Mouse (Mus musculus) lung, postnatal 36 days (tissue): ENCODE data around the gene Pced1b.

Experiments used
- DNase-seq: peaks from one replicate; pipeline ENCODE4 v3.0.0; 2022; ENCODE audit warnings: mixed read lengths

The Pced1b gene

DNA sequence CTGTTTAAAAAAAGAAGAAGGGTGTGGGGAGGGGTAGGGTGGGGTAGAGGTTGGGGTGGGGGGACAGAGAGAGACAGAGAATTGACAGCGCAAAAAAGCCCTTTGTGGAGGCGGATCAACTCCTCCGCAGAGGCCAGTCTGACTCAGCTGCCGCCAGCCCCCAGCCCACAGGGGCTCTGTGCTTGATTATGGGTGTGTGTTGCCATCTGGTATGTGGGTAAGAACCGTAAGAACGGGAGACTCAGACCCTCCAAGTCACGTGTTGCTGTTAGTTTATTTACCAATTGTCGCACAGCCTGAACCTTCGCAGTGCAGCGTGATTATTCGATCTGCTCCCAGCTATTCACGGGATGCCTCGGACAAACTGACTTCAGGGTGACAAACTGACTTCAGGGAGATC, 41.8 kb downstream of the Pced1b start:
- DNase-seq: no peak

DNA sequence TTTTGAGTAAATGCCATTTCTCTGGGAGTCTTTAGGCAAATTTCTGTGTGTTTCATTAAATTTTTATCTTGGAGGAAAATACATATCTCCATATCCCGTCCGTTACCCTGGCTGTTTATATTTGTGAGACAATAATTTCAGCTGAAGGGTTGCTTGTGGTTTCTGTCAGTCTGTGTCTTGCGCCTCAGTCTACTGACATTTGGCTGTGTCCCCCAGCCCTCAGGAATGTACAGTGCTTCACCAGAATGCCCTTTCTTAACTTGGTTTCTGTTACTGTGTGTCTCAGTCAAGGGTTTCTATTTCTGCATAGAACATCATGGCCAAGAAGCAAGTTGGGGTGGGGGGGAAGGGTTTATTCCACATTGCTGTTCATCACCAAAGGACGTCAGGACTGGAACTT, 42.3 kb downstream of the Pced1b start:
- DNase-seq: no peak

GRCm38 (mm10) chr15:97290351-97290750, 43.4 kb downstream of the Pced1b start:
- no peak for DNase-seq

GRCm38 (mm10) chr15:97291291-97292050, 44.6 kb downstream of the Pced1b start:
- DNase-seq: peak; percentile 15

- no peak for DNase-seq
Observed at GRCm38 (mm10) chr15:97307935-97308334, 61.0 kb downstream of the Pced1b start.

- DNase-seq: no peak
Observed at GRCm38 (mm10) chr15:97309533-97309932, 62.6 kb downstream of the Pced1b start.

DNA sequence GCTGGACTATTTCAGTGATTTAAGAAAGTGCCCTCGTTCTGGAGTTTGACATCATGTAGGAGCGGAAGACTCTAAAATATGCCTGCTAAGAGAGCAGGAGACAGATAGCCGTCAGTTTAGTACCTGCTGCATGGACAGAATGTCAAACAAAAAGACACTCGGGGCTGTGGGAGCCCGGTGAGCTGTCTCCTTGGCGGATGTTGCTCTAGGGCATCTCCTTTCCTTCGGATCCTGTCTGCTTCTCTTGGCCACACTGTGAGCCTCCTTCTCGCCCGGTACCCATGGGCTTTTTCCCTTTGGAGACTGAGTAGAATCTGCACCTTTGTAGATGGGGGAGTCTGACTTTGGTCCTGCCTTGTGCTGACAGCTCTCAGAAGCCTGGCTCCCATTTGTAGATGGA, 63.3 kb downstream of the Pced1b start:
- DNase-seq: no peak

- DNase-seq: no peak
Observed at GRCm38 (mm10) chr15:97311211-97311610, 64.3 kb downstream of the Pced1b start.

GRCm38 (mm10) chr15:97311937-97312336, 65.0 kb downstream of the Pced1b start:
- DNase-seq: peak; percentile 58

DNA sequence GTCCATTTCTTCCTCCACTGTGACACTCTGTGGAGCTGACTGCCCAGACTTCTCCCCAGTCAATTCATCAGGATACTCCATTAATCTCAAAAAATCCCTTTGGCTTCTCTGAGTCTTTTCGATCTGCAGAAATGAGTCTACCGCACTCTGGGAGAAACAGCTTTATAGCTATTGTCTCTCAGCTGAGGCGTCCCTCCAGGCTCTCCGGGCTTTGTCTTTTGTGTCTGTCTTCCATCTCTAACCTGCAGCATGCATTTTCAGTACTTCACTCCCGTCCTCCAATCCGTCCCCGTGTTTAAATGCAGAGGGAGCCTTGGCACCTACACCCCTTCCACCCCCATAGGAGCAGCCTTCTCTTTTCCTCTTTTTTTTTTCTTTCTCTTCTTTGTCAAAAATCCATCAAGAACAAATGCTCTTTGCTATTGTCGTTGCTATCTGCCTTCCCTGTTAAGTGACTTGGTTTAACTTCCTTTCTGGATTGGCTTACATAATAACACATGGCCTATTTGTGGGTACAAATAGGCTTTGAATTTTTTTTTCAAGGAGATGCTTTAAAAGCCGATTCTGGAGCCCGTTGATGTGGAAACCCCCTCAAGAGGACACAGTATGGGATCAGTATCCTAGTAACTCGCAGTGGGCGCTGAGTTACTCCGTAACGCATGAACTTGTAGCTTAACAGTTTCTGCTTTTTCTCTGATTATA, 68.0 kb downstream of the Pced1b start:
- no peak for DNase-seq

DNA sequence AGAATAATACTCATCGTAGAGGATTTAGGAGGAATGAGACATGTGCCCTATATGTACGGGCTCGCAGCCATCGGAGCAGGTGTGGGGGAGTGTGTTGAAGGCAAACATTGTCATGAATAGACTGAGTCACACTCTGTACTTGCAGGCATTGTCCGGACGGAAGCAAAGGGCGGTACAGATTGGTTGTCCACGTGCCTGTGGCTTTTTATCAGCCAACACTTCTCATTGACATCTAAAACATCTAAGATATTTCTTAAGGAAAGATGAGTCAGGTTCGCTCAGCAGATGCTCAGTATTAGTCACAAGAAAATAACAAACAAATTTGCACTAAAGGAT, 68.5 kb downstream of the Pced1b start:
- peak; percentile 14 for DNase-seq

GRCm38 (mm10) chr15:97318365-97319001, 71.6 kb downstream of the Pced1b start:
- no peak for DNase-seq

- DNase-seq: no peak
Observed at GRCm38 (mm10) chr15:97322821-97323220, 75.9 kb downstream of the Pced1b start.

GRCm38 (mm10) chr15:97323466-97323865, 76.6 kb downstream of the Pced1b start:
- no peak for DNase-seq

DNA sequence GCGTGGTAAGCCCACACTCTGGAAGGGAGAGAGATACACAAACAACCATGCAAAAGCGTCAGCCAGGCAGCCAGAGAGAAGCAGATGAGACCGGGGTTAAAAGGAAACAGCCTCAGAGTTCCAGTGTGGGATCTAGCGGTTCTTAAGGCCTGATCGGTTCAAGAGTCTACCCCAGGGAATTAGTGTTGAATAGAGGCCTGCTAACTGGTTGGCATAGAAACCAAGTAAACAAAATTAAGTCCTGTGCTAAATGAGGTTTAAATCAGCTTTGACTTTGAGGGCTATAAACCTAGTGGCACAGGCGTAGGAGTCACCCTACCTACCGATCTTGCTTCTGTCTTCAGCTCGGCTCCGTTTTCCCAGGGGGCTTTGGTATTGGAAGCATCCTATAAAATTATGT, 77.4 kb downstream of the Pced1b start:
- no peak for DNase-seq

DNA sequence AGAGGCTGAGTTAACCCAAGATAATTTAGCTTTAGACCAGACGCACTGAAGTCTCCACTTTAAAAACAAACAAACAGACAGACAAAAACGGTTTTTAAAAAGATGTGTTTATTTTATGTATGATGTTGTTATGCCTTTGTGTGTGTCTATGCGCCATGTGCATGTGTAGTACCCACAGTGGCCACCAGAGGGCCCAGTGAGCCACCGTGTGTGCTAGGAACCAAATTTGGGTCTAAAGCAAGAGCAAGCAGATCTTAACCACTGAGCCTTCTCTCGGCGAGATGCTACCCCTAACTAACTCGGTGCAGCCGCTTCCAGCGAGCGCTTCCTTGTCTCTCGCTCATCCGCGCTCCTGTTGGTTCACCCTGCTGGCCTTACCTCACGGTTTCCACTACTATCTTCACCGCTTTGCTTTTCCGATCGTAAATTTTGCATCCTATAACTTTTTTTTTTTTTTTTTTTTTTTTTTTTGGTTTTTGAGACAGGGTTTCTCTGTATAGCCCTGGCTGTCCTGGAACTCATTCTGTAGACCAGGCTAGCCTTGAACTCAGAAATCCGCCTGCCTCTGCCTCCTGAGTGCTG, 80.7 kb downstream of the Pced1b start:
- DNase-seq: peak; percentile 65

GRCm38 (mm10) chr15:97332582-97332981, 85.7 kb downstream of the Pced1b start:
- no peak for DNase-seq

- peak; percentile 42 for DNase-seq
Observed at GRCm38 (mm10) chr15:97337636-97338352, 90.9 kb downstream of the Pced1b start.

- DNase-seq: no peak
Observed at GRCm38 (mm10) chr15:97338377-97339060, 91.6 kb downstream of the Pced1b start.

DNA sequence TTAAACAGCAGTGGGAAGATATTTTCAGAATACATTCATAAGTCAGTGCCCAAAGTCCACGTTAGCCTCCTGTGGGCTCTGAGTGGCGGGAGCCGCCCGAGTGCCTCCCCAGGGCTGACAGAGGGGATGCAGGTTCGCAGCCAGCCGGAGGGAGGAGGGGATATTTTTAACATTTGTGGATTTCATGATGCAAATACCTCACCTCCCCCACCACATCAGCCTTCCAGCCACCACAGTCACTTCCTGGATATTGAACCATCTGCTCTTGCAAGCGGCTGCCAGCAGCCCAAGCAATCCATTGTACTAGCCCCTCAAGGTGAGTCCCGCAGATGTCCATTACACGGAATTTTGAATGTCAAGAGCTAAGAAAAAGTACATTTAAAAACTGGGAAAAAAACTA, 95.4 kb downstream of the Pced1b start:
- no peak for DNase-seq

DNA sequence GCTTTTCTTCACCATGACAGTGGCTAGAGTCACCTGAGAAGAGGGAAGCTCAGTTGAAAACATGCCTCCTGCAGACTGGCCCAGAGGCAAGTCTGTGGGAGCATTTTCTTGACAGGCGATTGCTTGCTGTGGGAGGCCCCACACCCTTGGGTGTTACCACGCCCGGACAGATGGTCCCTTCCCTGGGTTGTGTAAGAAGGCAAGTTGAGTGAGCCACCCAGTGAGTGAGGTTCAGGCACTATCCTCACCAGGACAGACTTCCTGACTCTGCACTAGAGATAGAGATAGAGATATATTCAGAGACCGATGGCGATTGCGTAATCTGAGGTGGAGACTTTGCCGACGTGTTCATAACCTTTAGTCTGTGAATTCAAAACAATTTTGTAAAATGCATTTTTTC, 96.0 kb downstream of the Pced1b start:
- DNase-seq: peak; percentile 42

DNA sequence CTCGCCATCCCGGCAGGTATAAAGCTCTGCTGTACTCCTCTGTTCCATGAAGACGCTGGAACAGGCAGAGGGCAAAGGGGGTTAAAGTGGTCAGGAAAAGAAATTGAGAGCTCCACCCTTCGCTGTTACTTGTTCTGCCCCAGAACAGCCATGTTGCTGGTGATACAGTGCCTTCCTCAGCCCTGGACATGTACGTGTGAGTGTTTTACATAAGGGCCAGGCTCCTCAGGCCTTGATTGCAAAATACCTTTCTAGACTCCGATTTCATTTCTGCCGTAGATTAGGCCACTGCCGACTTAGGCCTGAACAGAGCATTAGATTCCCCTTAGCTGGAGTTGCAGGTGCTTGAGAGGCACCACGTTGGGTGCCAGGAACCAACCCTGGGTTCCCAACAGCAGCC, 97.0 kb downstream of the Pced1b start:
- DNase-seq: no peak
